Mouse (Mus musculus) fat pad, adult 2 months (tissue): ENCODE data around the gene Bcas3.

ENCODE experiments used
- DNase-seq: peaks from one replicate; pipeline ENCODE4 v3.0.0-alpha.2; 2011; ENCODE audit warnings: low read depth, low spot score; ENCODE audit errors: extremely low read depth

Gene Bcas3

GRCm38 (mm10) chr11:85823181-85823580 lies 470.2 kb downstream of the Bcas3 start:
- DNase-seq = no peak

- DNase-seq = no peak
These were observed 470.8 kb downstream of the Bcas3 start for GRCm38 (mm10) chr11:85823794-85824193.

- DNase-seq = no peak
These were observed 472.1 kb downstream of the Bcas3 start for GRCm38 (mm10) chr11:85825031-85825430.

GRCm38 (mm10) chr11:85825823-85826222 lies 472.9 kb downstream of the Bcas3 start:
- no peak for DNase-seq

GRCm38 (mm10) chr11:85827342-85827741 lies 474.4 kb downstream of the Bcas3 start:
- DNase-seq = no peak

- DNase-seq = no peak
These were observed 475.9 kb downstream of the Bcas3 start for GRCm38 (mm10) chr11:85828691-85829519.

DNA sequence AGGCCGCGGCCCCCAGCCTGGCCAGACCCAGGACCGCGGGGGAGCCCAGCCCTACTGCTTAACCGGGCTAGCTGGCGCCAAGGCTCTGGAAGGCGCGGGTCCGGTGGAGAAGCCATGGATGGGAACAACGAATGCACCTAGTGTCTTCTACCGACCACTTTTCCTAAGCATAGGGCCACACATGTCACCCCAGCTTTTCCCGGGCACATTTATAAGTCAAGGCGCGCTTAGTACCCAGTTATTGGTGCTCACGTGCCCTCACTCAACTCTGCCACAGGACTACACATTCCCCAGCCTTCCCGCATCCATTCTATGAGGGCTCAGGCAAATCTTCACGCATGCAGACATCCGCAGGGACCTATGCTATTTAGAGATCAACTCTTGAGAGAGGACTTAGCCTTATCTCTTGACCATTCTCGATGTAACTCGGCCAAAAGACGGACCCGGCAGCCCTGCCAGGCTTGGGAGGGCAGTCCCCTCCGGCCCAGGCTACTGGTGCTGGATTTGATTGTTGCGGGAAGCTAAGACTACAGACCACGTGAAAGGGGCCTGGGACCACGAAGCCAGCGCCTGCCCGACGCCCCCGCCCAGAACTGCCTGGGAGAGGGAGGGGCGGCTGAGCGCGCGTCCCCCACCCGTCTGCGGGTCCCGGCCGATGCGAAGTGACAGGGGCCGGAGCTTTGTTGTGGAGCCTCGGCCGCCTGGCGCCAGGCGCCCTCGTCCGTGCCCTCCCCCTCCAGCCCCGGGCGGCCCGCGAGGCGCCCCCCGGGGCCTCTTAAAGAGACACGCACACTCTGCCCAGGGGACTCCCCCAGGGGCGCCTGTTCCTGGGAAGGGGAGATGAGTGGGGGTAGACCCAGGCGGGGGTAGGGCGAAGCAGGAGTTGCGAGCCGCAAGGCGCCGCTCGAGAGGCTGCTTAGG lies 476.8 kb downstream of the Bcas3 start:
- DNase-seq = no peak

- no peak for DNase-seq
These were observed 478.0 kb downstream of the Bcas3 start for GRCm38 (mm10) chr11:85830901-85831341.

DNA sequence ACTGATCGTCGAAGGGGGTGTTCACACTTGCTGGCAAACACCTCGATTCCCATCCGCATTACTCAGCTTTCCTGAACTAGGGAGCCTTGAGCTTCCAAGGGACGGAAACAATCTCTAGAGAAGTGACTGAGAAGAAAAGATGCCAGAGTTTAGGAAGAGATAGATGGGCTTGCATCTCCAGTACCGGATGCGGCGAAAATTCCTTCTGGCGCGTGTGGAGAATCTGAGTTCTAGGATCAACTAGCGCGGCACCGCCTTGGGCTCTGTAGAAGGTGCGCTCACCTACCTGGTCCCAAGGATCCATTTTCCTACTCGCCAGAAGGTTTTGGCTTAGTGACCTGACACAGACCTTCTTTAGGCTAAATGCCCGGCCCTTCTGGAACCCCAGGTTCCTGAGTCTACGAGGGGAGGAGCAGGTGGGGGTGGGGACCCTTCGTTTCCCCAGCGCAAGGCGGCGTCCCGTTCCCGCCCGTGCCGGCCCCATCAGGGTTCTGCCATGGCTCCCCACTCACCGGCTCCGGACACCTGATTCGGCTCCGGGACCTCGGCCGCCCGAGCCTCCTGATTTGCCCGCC lies 478.8 kb downstream of the Bcas3 start:
- DNase-seq = no peak

- no peak for DNase-seq
These were observed 479.4 kb downstream of the Bcas3 start, which contains the start of gene Tbx2 for GRCm38 (mm10) chr11:85832231-85832924. Tbx2 (plus strand) TSS chr11:85832551.

DNA sequence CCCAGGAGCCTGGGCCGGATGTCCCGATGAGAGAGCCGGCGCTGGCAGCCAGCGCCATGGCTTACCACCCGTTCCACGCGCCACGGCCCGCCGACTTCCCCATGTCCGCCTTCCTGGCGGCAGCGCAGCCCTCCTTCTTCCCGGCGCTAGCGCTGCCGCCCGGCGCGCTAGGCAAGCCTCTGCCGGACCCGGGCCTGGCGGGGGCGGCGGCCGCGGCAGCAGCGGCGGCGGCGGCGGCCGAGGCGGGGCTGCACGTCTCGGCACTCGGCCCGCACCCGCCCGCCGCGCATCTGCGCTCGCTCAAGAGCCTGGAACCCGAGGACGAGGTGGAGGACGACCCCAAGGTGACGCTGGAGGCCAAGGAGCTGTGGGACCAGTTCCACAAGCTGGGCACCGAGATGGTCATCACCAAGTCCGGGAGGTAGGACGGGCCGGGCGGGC lies 480.1 kb downstream of the Bcas3 start:
- DNase-seq = no peak

DNA sequence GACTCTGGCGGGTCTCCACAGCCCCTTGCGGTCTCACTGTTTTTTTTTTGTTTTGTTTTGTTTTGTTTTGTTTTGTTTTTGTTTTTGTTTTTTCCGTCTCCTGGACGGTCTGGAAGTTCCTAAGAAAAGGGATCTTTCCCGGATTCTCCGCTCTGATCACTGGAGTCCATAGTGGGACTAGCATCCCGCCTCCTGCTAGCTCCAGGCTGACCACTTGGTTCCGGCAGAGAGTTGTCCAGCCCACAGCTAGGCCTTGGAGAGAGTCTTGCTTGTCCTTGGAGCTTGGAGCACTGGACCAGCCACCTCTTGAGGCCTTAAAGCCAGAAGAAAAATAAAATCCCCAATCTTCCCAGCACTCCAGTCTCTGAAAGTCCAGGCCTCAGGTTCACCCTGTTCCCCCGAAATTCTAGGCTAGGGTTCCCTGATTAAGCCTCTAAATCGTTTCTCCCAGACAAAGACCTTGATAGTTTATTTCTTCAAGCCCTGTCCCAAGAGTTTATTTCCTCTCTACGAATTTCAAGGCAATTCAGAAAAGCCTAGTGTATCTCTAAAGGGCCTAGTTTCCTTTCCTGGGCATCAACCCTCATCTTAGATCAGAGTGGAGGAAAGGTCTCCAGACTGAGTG lies 480.9 kb downstream of the Bcas3 start:
- DNase-seq = no peak

DNA sequence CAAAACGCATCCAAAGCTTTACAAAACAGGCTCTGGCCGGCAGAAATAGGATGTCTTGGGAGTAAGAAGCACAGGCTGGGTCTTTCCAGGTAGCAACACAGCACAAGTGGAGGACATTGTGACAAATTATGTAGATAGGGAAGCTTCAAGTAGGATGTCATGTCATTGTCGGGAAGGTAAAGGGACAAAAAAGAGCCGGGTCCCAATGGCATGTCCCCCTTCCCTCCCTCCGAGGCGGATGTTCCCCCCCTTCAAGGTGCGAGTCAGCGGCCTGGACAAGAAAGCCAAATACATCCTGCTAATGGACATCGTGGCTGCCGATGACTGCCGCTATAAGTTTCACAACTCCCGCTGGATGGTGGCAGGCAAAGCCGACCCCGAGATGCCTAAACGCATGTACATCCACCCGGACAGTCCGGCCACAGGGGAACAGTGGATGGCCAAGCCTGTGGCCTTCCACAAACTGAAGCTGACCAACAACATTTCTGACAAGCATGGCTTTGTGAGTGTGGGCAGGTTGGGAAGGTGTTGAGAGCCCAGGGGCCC lies 481.5 kb downstream of the Bcas3 start:
- no peak for DNase-seq

DNA sequence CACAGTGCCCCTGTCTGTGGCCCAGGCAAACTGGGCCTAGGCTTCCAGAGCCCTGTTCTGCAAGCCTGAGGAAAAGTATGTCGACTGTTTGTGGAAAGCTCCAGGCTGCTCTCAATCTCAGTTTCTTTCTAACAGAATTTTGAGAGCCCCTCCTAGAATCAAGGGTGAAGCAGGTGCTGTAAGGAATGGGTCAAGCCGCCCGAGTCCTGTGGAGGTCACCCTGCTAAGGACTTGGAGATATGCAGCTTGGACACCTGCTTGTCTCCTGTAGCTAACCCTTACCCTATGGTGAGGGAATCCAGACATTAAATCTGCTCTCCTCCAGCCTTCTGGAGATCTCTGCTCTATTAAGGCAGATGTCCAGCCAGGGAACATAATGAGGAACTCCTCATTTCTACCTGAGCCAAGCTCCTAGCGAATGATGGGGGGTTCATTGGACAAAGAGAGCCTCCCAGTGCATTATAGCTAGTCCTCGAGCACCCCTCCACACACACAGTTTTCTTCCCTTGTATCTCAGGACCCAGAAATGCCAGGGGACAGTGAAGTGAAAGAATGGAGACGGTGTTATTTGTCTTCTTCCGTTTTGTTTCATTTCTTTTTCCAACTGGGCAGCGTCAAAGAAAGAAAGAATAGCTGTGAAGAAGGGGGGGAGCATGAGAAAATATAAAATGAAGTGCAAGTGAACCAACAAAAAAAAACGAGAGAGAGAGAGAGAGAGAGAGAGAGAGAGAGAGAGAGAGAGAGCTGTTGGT lies 482.2 kb downstream of the Bcas3 start:
- DNase-seq = no peak

DNA sequence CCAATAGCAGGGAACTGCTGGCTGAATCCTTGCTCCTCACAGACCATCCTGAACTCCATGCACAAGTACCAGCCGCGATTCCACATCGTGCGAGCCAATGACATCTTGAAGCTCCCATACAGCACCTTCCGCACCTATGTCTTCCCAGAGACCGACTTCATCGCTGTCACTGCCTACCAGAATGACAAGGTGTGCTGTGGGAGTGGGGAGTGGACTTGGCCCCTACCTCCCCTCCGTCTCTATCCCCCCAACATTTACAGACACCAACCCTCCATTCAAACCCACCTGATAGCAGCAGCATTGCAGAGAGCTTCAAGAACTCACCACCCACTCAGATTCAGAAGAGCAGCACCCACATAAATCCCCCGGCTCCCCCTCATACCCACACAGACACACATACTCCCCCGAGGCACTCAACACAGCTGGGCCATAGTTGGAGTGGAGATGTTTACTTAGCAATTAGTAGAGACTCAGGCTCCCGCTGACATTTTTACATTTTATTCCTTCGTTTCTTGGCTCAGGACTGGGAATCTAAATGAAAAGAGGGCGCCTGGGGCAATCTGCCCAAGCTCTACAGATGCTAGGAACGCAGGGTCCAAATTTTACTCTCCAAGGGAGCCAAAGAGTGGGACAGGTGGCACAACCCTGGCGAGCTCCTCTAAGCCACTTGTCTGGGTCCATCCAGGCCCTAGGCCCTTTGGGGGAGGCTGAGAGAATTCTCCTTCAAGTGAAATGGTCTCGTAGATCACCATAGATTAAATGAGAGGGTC lies 483.0 kb downstream of the Bcas3 start:
- no peak for DNase-seq

GRCm38 (mm10) chr11:85836523-85837290 lies 483.7 kb downstream of the Bcas3 start:
- no peak for DNase-seq

- no peak for DNase-seq
These were observed 484.3 kb downstream of the Bcas3 start for GRCm38 (mm10) chr11:85837291-85837647.
